Mouse (Mus musculus): Measurements from ENCODE around the gene Osbpl6.

- no peak for TF ChIP-seq POLR2A (IDR thresholded peaks at IDR 0.05; ENCODE audit: borderline replicate concordance, insufficient read depth, low read length)
- TF ChIP-seq CTCF (IDR thresholded peaks at IDR 0.05; ENCODE audit: borderline replicate concordance, insufficient read depth, low read depth, low read length): no peak
Observed at GRCm38 (mm10) chr2:76504989-76505388, 98.7 kb downstream of the Osbpl6 start.
